Mouse (Mus musculus) MEL (cell line): ENCODE measurements around the gene Cdip1. TPM values are rescaled to one million over a fixed set of nuclear protein-coding genes. Genes with fewer than 3 reads are reported as not detected.

ENCODE experiments used
- DNase-seq: peaks from one replicate; pipeline ENCODE4 v3.0.0; 2011; ENCODE audit warnings: low read depth, low spot score
- H3K27ac ChIP-seq: 2 replicates; pipeline ENCODE4 v1.5.1; 2012; ENCODE audit warnings: low read depth, mild to moderate bottlenecking, control low read depth, low read length, moderate library complexity; ENCODE audit not compliant: control insufficient read depth
- H3K27me3 ChIP-seq, 2 experiments: fragments of 150-350 bp in 1 of 2; sonication (generic) in 1 of 2; 2 replicates each; pipeline ENCODE4 v1.6.1; 2012; ENCODE audit warnings: low read length in 2 of 2, mild to moderate bottlenecking in 2 of 2, improper control_type of control experiment in 1 of 2, moderate library complexity in 1 of 2; ENCODE audit not compliant: insufficient read depth in 2 of 2, control insufficient read depth in 1 of 2
- H3K36me3 ChIP-seq, 2 experiments: 2 replicates each; pipeline ENCODE4 v1.6.1; 2012 to 2014; ENCODE audit warnings: low read length in 2 of 2, improper control_type of control experiment in 1 of 2, inconsistent platforms in 1 of 2, mild to moderate bottlenecking in 1 of 2; ENCODE audit not compliant: insufficient read depth in 2 of 2, control insufficient read depth in 1 of 2
- H3K4me1 ChIP-seq, 2 experiments: fragments of 150-350 bp in 1 of 2; sonication (generic) in 1 of 2; 2 replicates each; pipeline ENCODE4 v1.6.1; 2012; ENCODE audit warnings: low read length in 2 of 2, improper control_type of control experiment in 1 of 2, mild to moderate bottlenecking in 1 of 2; ENCODE audit not compliant: insufficient read depth in 2 of 2, control insufficient read depth in 1 of 2
- H3K4me3 ChIP-seq, 2 experiments: fragments of 150-350 bp in 1 of 2; sonication (generic) in 1 of 2; 2 replicates each; pipeline ENCODE4 v1.5.1; 2012; ENCODE audit warnings: low read depth in 2 of 2, low read length in 2 of 2, mild to moderate bottlenecking in 2 of 2, moderate library complexity in 2 of 2, control low read depth in 1 of 2, improper control_type of control experiment in 1 of 2; ENCODE audit not compliant: control insufficient read depth in 1 of 2, insufficient read depth in 1 of 2
- H3K79me2 ChIP-seq: 2 replicates; pipeline ENCODE4 v1.6.1; 2012; ENCODE audit warnings: mild to moderate bottlenecking, low read length, moderate library complexity; ENCODE audit not compliant: control insufficient read depth, poor library complexity, insufficient read depth
- H3K9ac ChIP-seq: 2 replicates; pipeline ENCODE4 v1.6.1; 2012; ENCODE audit warnings: low read depth, mild to moderate bottlenecking, control low read depth, low read length, moderate library complexity; ENCODE audit not compliant: control insufficient read depth, poor library complexity, severe bottlenecking
- H3K9me3 ChIP-seq: fragments of 150-350 bp; sonication (generic); replicated peaks from 2 replicates; pipeline ENCODE4 v1.6.1; 2012; ENCODE audit warnings: mild to moderate bottlenecking, low read length, improper control_type of control experiment, moderate library complexity; ENCODE audit not compliant: insufficient read depth
- BHLHE40 ChIP-seq: IDR thresholded peaks from 2 replicates; pipeline ENCODE4 v1.6.1; 2012; ENCODE audit warnings: low read depth, mild to moderate bottlenecking, inconsistent platforms, low read length, improper control_type of control experiment, borderline replicate concordance
- CHD1 ChIP-seq: IDR thresholded peaks from 2 replicates; pipeline ENCODE4 v1.6.1; 2012; ENCODE audit warnings: low read depth, mild to moderate bottlenecking, inconsistent platforms, low read length, improper control_type of control experiment
- CHD2 ChIP-seq: IDR thresholded peaks from 2 replicates; pipeline ENCODE4 v1.6.1; 2011; ENCODE audit warnings: low read length, improper control_type of control experiment
- CTCF ChIP-seq, 3 experiments: IDR thresholded peaks in 2 of 3; conservative IDR thresholded peaks in 1 of 3; 2 replicates each; pipeline ENCODE4 v1.5.1; 2011 to 2012; ENCODE audit warnings: low read length in 3 of 3, low read depth in 2 of 3, mild to moderate bottlenecking in 2 of 3, improper control_type of control experiment in 1 of 3, inconsistent platforms in 1 of 3, mixed read lengths in 1 of 3, moderate library complexity in 1 of 3; ENCODE audit not compliant: control insufficient read depth in 1 of 3, insufficient read depth in 1 of 3, poor library complexity in 1 of 3, severe bottlenecking in 1 of 3
- E2F4 ChIP-seq: IDR thresholded peaks from 2 replicates; pipeline ENCODE4 v1.6.1; 2011; ENCODE audit warnings: low read depth, low read length, improper control_type of control experiment, borderline replicate concordance
- ELF1 ChIP-seq: IDR thresholded peaks from 2 replicates; pipeline ENCODE4 v1.6.1; 2014; ENCODE audit warnings: low read depth, mild to moderate bottlenecking, inconsistent platforms, low read length, improper control_type of control experiment, moderate library complexity
- EP300 ChIP-seq, 2 experiments: IDR thresholded peaks; 2 replicates each; pipeline ENCODE4 v1.6.1; 2011; ENCODE audit warnings: improper control_type of control experiment in 2 of 2, low read length in 2 of 2, low read depth in 1 of 2, mild to moderate bottlenecking in 1 of 2
- ETS1 ChIP-seq: IDR thresholded peaks from 2 replicates; pipeline ENCODE4 v1.6.1; 2012; ENCODE audit warnings: low read depth, mild to moderate bottlenecking, inconsistent platforms, low read length, improper control_type of control experiment, moderate library complexity
- GABPA ChIP-seq: IDR thresholded peaks from 2 replicates; pipeline ENCODE4 v1.6.1; 2012; ENCODE audit warnings: low read depth, mild to moderate bottlenecking, inconsistent platforms, low read length, improper control_type of control experiment, moderate library complexity
- HCFC1 ChIP-seq: IDR thresholded peaks from 2 replicates; pipeline ENCODE4 v1.6.1; 2012; ENCODE audit warnings: low read depth, mild to moderate bottlenecking, inconsistent platforms, low read length, improper control_type of control experiment, moderate library complexity
- JUND ChIP-seq: IDR thresholded peaks from 2 replicates; pipeline ENCODE4 v1.6.1; 2011; ENCODE audit warnings: low read depth, mild to moderate bottlenecking, improper control_type of control experiment, low read length
- KAT2A ChIP-seq: conservative IDR thresholded peaks from 2 replicates; pipeline ENCODE4 v1.6.1; 2012; ENCODE audit warnings: low read depth, low read length, improper control_type of control experiment, inconsistent platforms
- MAFK ChIP-seq: IDR thresholded peaks from 2 replicates; pipeline ENCODE4 v1.6.1; 2011; ENCODE audit warnings: low read depth, mild to moderate bottlenecking, low read length, improper control_type of control experiment, borderline replicate concordance
- MAX ChIP-seq: IDR thresholded peaks from 2 replicates; pipeline ENCODE4 v1.6.1; 2011; ENCODE audit warnings: low read length, improper control_type of control experiment
- MAZ ChIP-seq: IDR thresholded peaks from 2 replicates; pipeline ENCODE4 v1.6.1; 2012; ENCODE audit warnings: low read depth, mild to moderate bottlenecking, inconsistent platforms, low read length, improper control_type of control experiment
- MEF2A ChIP-seq: IDR thresholded peaks from 2 replicates; pipeline ENCODE4 v1.6.1; 2014; ENCODE audit warnings: low read depth, mild to moderate bottlenecking, inconsistent platforms, low read length, improper control_type of control experiment; ENCODE audit not compliant: poor library complexity, insufficient replicate concordance, severe bottlenecking; ENCODE audit errors: extremely low read depth
- MXI1 ChIP-seq: IDR thresholded peaks from 2 replicates; pipeline ENCODE4 v1.6.1; 2011; ENCODE audit warnings: mild to moderate bottlenecking, low read depth, low read length, improper control_type of control experiment
- MYB ChIP-seq: IDR thresholded peaks from 2 replicates; pipeline ENCODE4 v1.6.1; 2011; ENCODE audit warnings: mild to moderate bottlenecking, low read depth, low read length, improper control_type of control experiment
- MYC ChIP-seq: IDR thresholded peaks from 2 replicates; pipeline ENCODE4 v1.6.1; 2011; ENCODE audit warnings: low read depth, mild to moderate bottlenecking, low read length, improper control_type of control experiment, moderate library complexity
- NELFE ChIP-seq: IDR thresholded peaks from 2 replicates; pipeline ENCODE4 v1.6.1; 2011; ENCODE audit warnings: low read depth, low read length, improper control_type of control experiment
- NRF1 ChIP-seq: IDR thresholded peaks from 2 replicates; pipeline ENCODE4 v1.6.1; 2014; ENCODE audit warnings: low read depth, mild to moderate bottlenecking, inconsistent platforms, low read length, improper control_type of control experiment, moderate library complexity; ENCODE audit not compliant: poor library complexity, insufficient read depth, severe bottlenecking
- POLR2A ChIP-seq, 2 experiments: IDR thresholded peaks; 2 replicates each; pipeline ENCODE4 v1.6.1; 2011 to 2012; ENCODE audit warnings: low read length in 2 of 2, mild to moderate bottlenecking in 2 of 2, control low read depth in 1 of 2, improper control_type of control experiment in 1 of 2, low read depth in 1 of 2, moderate library complexity in 1 of 2; ENCODE audit not compliant: control insufficient read depth in 1 of 2, insufficient read depth in 1 of 2, poor library complexity in 1 of 2
- POLR2AphosphoS2 ChIP-seq: IDR thresholded peaks from 2 replicates; pipeline ENCODE4 v1.6.1; 2011; ENCODE audit warnings: low read length, improper control_type of control experiment
- POLR2AphosphoS5 ChIP-seq: IDR thresholded peaks from 2 replicates; pipeline ENCODE4 v1.6.1; 2012; ENCODE audit warnings: low read depth, borderline replicate concordance, mild to moderate bottlenecking, inconsistent platforms, low read length, moderate library complexity, mixed read lengths
- RAD21 ChIP-seq: IDR thresholded peaks from 2 replicates; pipeline ENCODE4 v1.6.1; 2011; ENCODE audit warnings: mild to moderate bottlenecking, low read depth, low read length, improper control_type of control experiment
- RCOR1 ChIP-seq: IDR thresholded peaks from 2 replicates; pipeline ENCODE4 v1.6.1; 2012; ENCODE audit warnings: low read depth, mild to moderate bottlenecking, inconsistent platforms, low read length, improper control_type of control experiment
- SIN3A ChIP-seq: IDR thresholded peaks from 2 replicates; pipeline ENCODE4 v1.6.1; 2012; ENCODE audit warnings: low read length, improper control_type of control experiment, inconsistent platforms
- SMC3 ChIP-seq: IDR thresholded peaks from 2 replicates; pipeline ENCODE4 v1.6.1; 2011; ENCODE audit warnings: low read depth, low read length, improper control_type of control experiment
- TAL1 ChIP-seq: IDR thresholded peaks from 2 replicates; pipeline ENCODE4 v1.6.1; 2012; ENCODE audit warnings: mild to moderate bottlenecking, inconsistent platforms, low read length, moderate library complexity, mixed read lengths
- TBP ChIP-seq: IDR thresholded peaks from 2 replicates; pipeline ENCODE4 v1.8.0; 2011; ENCODE audit warnings: low read depth, low read length, improper control_type of control experiment
- TCF12 ChIP-seq: IDR thresholded peaks from 2 replicates; pipeline ENCODE4 v1.6.1; 2014; ENCODE audit warnings: low read depth, mild to moderate bottlenecking, inconsistent platforms, low read length, improper control_type of control experiment, moderate library complexity
- UBTF ChIP-seq: IDR thresholded peaks from 2 replicates; pipeline ENCODE4 v1.6.1; 2012; ENCODE audit warnings: low read depth, mild to moderate bottlenecking, inconsistent platforms, low read length, improper control_type of control experiment, moderate library complexity, borderline replicate concordance; ENCODE audit not compliant: insufficient read depth
- USF1 ChIP-seq: IDR thresholded peaks from 2 replicates; pipeline ENCODE4 v1.6.1; 2014; ENCODE audit warnings: low read depth, mild to moderate bottlenecking, inconsistent platforms, low read length, improper control_type of control experiment, moderate library complexity
- USF2 ChIP-seq, 2 experiments: IDR thresholded peaks; 2 replicates each; pipeline ENCODE4 v1.6.1; 2011 to 2012; ENCODE audit warnings: improper control_type of control experiment in 2 of 2, low read length in 2 of 2, borderline replicate concordance in 1 of 2, inconsistent platforms in 1 of 2, low read depth in 1 of 2, mild to moderate bottlenecking in 1 of 2; ENCODE audit not compliant: insufficient read depth in 1 of 2
- ZC3H11A ChIP-seq: IDR thresholded peaks from 2 replicates; pipeline ENCODE4 v1.6.1; 2012; ENCODE audit warnings: low read depth, mild to moderate bottlenecking, inconsistent platforms, low read length, improper control_type of control experiment
- ZKSCAN1 ChIP-seq: IDR thresholded peaks from 2 replicates; pipeline ENCODE4 v1.6.1; 2012; ENCODE audit warnings: low read depth, mild to moderate bottlenecking, inconsistent platforms, low read length, improper control_type of control experiment, moderate library complexity
- ZMIZ1 ChIP-seq: IDR thresholded peaks from 2 replicates; pipeline ENCODE4 v1.6.1; 2012; ENCODE audit warnings: low read depth, mild to moderate bottlenecking, inconsistent platforms, low read length, improper control_type of control experiment, moderate library complexity
- ZNF384 ChIP-seq: IDR thresholded peaks from 2 replicates; pipeline ENCODE4 v1.6.1; 2012; ENCODE audit warnings: low read depth, mild to moderate bottlenecking, inconsistent platforms, low read length, improper control_type of control experiment
- polyA plus RNA-seq, 2 experiments: library from polyadenylated mRNA; stranded (reverse) in 1 of 2; unstranded in 1 of 2; fragments of >175 nt in 1 of 2; fragments of >200 nt in 1 of 2; gene quantifications; 2 replicates each; pipeline versions ENCODE4 v1.2.1 to v1.2.4; 2012; ENCODE audit warnings: low replicate concordance in 2 of 2, low read depth in 1 of 2; ENCODE audit not compliant: insufficient read length in 2 of 2, insufficient read depth in 1 of 2, missing spikeins in 1 of 2
- total RNA-seq: library from RNA; depleted of rRNA; stranded (reverse); fragments of 300-350 nt; gene quantifications from 2 replicates; pipeline ENCODE4 v1.2.3, GENCODE M21; 2012

Cdip1 gene
- total and polyA plus RNA-seq, 3 experiments = 24.8 to 97.8 (median 32.8) TPM

GRCm38 (mm10) chr16:4782515-4782914 lies 7.6 kb downstream of the Cdip1 start:
- DNase-seq = no peak
- no peak overlapping the region for H3K9ac ChIP-seq
- no peaks in the 10 kb centered on the region for H3K9me3 ChIP-seq
- H3K4me1 ChIP-seq = no peaks in the 10 kb centered on the region; a peak in 1 of 4 replicates
- peaks cover 0 to 3% of the 10 kb centered on the region in 2 experiments; a peak in 2 of 4 replicates for H3K36me3 ChIP-seq
- no peak overlapping the region for H3K4me3 ChIP-seq
- no peaks in the 10 kb centered on the region for H3K27me3 ChIP-seq
- no peak overlapping the region for H3K27ac ChIP-seq
- peaks cover 6% of the 10 kb centered on the region; the same call in 1 of the 2 replicates for H3K79me2 ChIP-seq
- no peak for TF ChIP-seq MYB
- no peak for TF ChIP-seq NELFE
- TF ChIP-seq POLR2A (IDR thresholded peaks at IDR 0.05; ENCODE audit: control insufficient read depth in 1 of 2, insufficient read depth in 1 of 2, low read depth in 1 of 2, low read length in 2 of 2, poor library complexity in 1 of 2) = no peak
- TF ChIP-seq CTCF (IDR thresholded peaks at IDR 0.05 in 2 of 3, conservative IDR thresholded peaks at IDR 0.05 in 1 of 3; ENCODE audit: control insufficient read depth in 1 of 3, insufficient read depth in 1 of 3, low read depth in 2 of 3, low read length in 3 of 3, poor library complexity in 1 of 3, severe bottlenecking in 1 of 3) = no peak
- no peak for TF ChIP-seq UBTF
- no peak for TF ChIP-seq JUND
- TF ChIP-seq MYC = no peak
- no peak for TF ChIP-seq USF2 (IDR thresholded peaks at IDR 0.05; ENCODE audit: borderline replicate concordance in 1 of 2, insufficient read depth in 1 of 2, low read depth in 1 of 2, low read length in 2 of 2)
- TF ChIP-seq EP300 (IDR thresholded peaks at IDR 0.05; ENCODE audit: low read depth in 1 of 2, low read length in 2 of 2) = peak in 1 of 2 experiments; percentile 35; a peak in 1 of 4 replicates
- no peak for TF ChIP-seq USF1
- no peak for TF ChIP-seq NRF1
- no peak for TF ChIP-seq SIN3A
- peak; percentile 56 for TF ChIP-seq ETS1
- TF ChIP-seq TAL1 = 0 out of 2 replicates have a peak, but pooled peaks have one; percentile 8
- TF ChIP-seq ELF1 = no peak
- no peak for TF ChIP-seq HCFC1
- no peak for TF ChIP-seq MAZ
- no peak for TF ChIP-seq ZKSCAN1
- no peak for TF ChIP-seq POLR2AphosphoS5
- no peak for TF ChIP-seq RAD21
- TF ChIP-seq CHD2 = no peak
- TF ChIP-seq ZNF384 = no peak
- TF ChIP-seq CHD1 = no peak
- TF ChIP-seq MAX = no peak
- TF ChIP-seq TCF12 = peak; percentile 55
- TF ChIP-seq GABPA = no peak
- no peak for TF ChIP-seq MAFK
- TF ChIP-seq BHLHE40 = no peak
- TF ChIP-seq KAT2A = no peak
- TF ChIP-seq POLR2AphosphoS2 = no peak
- TF ChIP-seq ZMIZ1 = no peak
- TF ChIP-seq MXI1 = no peak
- TF ChIP-seq E2F4 = no peak
- TF ChIP-seq RCOR1 = peak; percentile 97
- no peak for TF ChIP-seq MEF2A
- TF ChIP-seq TBP = no peak
- TF ChIP-seq ZC3H11A = no peak
- TF ChIP-seq SMC3 = no peak
